ENCODE assay signal across 7 mouse cellular contexts in genomic region chr3:50443942-50444341, GRCm38 (mm10). TPM values are rescaled to one million over a fixed set of nuclear protein-coding genes. Genes with fewer than 3 reads are reported as not detected.
DNase-seq lines count a peak whose midpoint lies in the region; ATAC-seq and TF ChIP-seq lines count a peak whose summit lies in the region.

No protein-coding gene starts in this region.

- no peak for DNase-seq in spleen, adult 2 months (ENCODE audit: low read depth in 1 of 2, low spot score in 2 of 2)
- no peak for DNase-seq in spleen, postnatal 14 days (ENCODE audit: low spot score in 2 of 2)
- peak; percentile 11 for DNase-seq in forebrain, embryonic 14.5 days (ENCODE audit: low spot score)
- no peak for DNase-seq in stomach, postnatal 0 days (ENCODE audit: low spot score)
- no peak for DNase-seq in embryo, embryonic 11 days
- no peak for DNase-seq in spleen, adult 12 weeks (ENCODE audit: low spot score)

- H3K4me3 ChIP-seq in spleen, adult 2 months (ENCODE audit: extremely low read depth, insufficient read depth, insufficient read length): peak overlapping the region; percentile 35
- peak overlapping the region; percentile 19 for H3K4me3 ChIP-seq in forebrain, embryonic 14.5 days (ENCODE audit: low read depth, low read length)
- peak overlapping the region; percentile 43 for H3K4me3 ChIP-seq in liver, embryonic 16.5 days (ENCODE audit: low read depth, low read length)
- H3K4me3 ChIP-seq in stomach, postnatal 0 days (ENCODE audit: low read depth, low read length): peak overlapping the region; percentile 46

- TF ChIP-seq POLR2A in spleen, adult 2 months (IDR thresholded peaks at IDR 0.05; ENCODE audit: low read depth, low read length): no peak

- TF ChIP-seq CTCF in spleen, adult 2 months (IDR thresholded peaks at IDR 0.05; ENCODE audit: extremely low read depth, insufficient read depth, insufficient read length, insufficient replicate concordance): no peak
- TF ChIP-seq CTCF in stomach, postnatal 0 days (IDR thresholded peaks at IDR 0.05; ENCODE audit: low read depth): no peak

- peak; percentile 22; the same call in 1 of the 2 replicates for ATAC-seq in forebrain, embryonic 14.5 days
- no peak for ATAC-seq in liver, embryonic 16.5 days (ENCODE audit: low read depth)
- ATAC-seq in stomach, postnatal 0 days (ENCODE audit: low FRiP score, low TSS enrichment): peak; percentile 55; the same call in 1 of the 2 replicates

- H3K9me3 ChIP-seq in forebrain, embryonic 14.5 days (replicated peaks; ENCODE audit: control insufficient read depth, low read length): no peaks in the 10 kb centered on the region
- no peaks in the 10 kb centered on the region for H3K9me3 ChIP-seq in liver, embryonic 16.5 days (replicated peaks; ENCODE audit: control insufficient read depth, low read length)
- no peaks in the 10 kb centered on the region for H3K9me3 ChIP-seq in stomach, postnatal 0 days (ENCODE audit: control insufficient read depth, low read length)

- WGBS in spleen, adult 2 months: 4% methylated on average over 9 of the region's 9 CpGs
- 5% methylated on average over 9 of the region's 9 CpGs for WGBS in forebrain, embryonic 14.5 days
- WGBS in liver, embryonic 16.5 days (ENCODE audit: insufficient replicate concordance): 20% methylated on average over 9 of the region's 9 CpGs
- WGBS in stomach, postnatal 0 days: 5% methylated on average over 9 of the region's 9 CpGs

- no peak for TF ChIP-seq EP300 in stomach, postnatal 0 days (optimal IDR thresholded peaks at IDR 0.05)

- no peaks in the 10 kb centered on the region; the same call in 1 of the 2 replicates for H3K27me3 ChIP-seq in spleen, adult 2 months (ENCODE audit: control insufficient read depth, insufficient read depth, low read length)
- no peaks in the 10 kb centered on the region for H3K27me3 ChIP-seq in forebrain, embryonic 14.5 days (replicated peaks; ENCODE audit: control insufficient read depth, insufficient read depth, low read length)
- H3K27me3 ChIP-seq in liver, embryonic 16.5 days (ENCODE audit: control insufficient read depth, insufficient read depth, low read depth, low read length): no peaks in the 10 kb centered on the region
- H3K27me3 ChIP-seq in stomach, postnatal 0 days (ENCODE audit: control insufficient read depth, insufficient read depth, low read length): no peaks in the 10 kb centered on the region

- no peak overlapping the region for H3K27ac ChIP-seq in spleen, adult 2 months (ENCODE audit: insufficient read depth, low read length)
- no peak overlapping the region for H3K27ac ChIP-seq in forebrain, embryonic 14.5 days (ENCODE audit: low read depth, low read length)
- no peak overlapping the region for H3K27ac ChIP-seq in liver, embryonic 16.5 days (ENCODE audit: low read length)
- H3K27ac ChIP-seq in stomach, postnatal 0 days (replicated peaks): peak overlapping the region; percentile 56; the same call in 1 of the 2 replicates

- peak overlapping the region; percentile 56 for H3K4me2 ChIP-seq in forebrain, embryonic 14.5 days (ENCODE audit: low read length)
- peak overlapping the region; percentile 54 for H3K4me2 ChIP-seq in liver, embryonic 16.5 days (ENCODE audit: low read depth, low read length)
- peak overlapping the region; percentile 52 for H3K4me2 ChIP-seq in stomach, postnatal 0 days (replicated peaks; ENCODE audit: low read depth)

- peak overlapping the region; percentile 52 for H3K9ac ChIP-seq in forebrain, embryonic 14.5 days (ENCODE audit: low read length)
- H3K9ac ChIP-seq in liver, embryonic 16.5 days (ENCODE audit: low read depth, low read length): no peak overlapping the region
- H3K9ac ChIP-seq in stomach, postnatal 0 days (ENCODE audit: low read length): peak overlapping the region; percentile 51

- no peaks in the 10 kb centered on the region for H3K36me3 ChIP-seq in spleen, adult 2 months (ENCODE audit: control insufficient read depth, insufficient read depth, low read length)
- no peaks in the 10 kb centered on the region for H3K36me3 ChIP-seq in forebrain, embryonic 14.5 days (ENCODE audit: control insufficient read depth, insufficient read depth, low read length)
- H3K36me3 ChIP-seq in liver, embryonic 16.5 days (ENCODE audit: control insufficient read depth, insufficient read depth): no peaks in the 10 kb centered on the region
- H3K36me3 ChIP-seq in stomach, postnatal 0 days (ENCODE audit: control insufficient read depth, insufficient read depth, low read length): no peaks in the 10 kb centered on the region

- no peaks in the 10 kb centered on the region for H3K4me1 ChIP-seq in spleen, adult 2 months (ENCODE audit: control insufficient read depth, insufficient read depth, insufficient read length)
- H3K4me1 ChIP-seq in forebrain, embryonic 14.5 days (ENCODE audit: control insufficient read depth, insufficient read depth, low read length): peaks cover 13% of the 10 kb centered on the region
- H3K4me1 ChIP-seq in liver, embryonic 16.5 days (ENCODE audit: control insufficient read depth, low read depth, low read length): no peaks in the 10 kb centered on the region
- H3K4me1 ChIP-seq in stomach, postnatal 0 days (replicated peaks; ENCODE audit: control insufficient read depth, insufficient read depth): no peaks in the 10 kb centered on the region

RNA-seq across cellular contexts. Expression of gene Slc7a11, which starts 0.5 kb away (rescaled TPM):
- 0.99 and 1.8 TPM in 2 replicates for polyA plus RNA-seq in spleen, adult 2 months (2012; rRNA removed)
- polyA plus RNA-seq in forebrain, embryonic 14.5 days (2014; fragmentation: Nextera tagmentation; extraction: Ambion mirVana): 1.9 and 3.0 TPM in 2 replicates
- polyA plus RNA-seq in liver, embryonic 16.5 days (2015; fragmentation: Nextera tagmentation; extraction: Ambion mirVana): 0.13 and 0.26 TPM in 2 replicates
- polyA plus RNA-seq in stomach, postnatal 0 days (2015; fragmentation: Nextera tagmentation; extraction: Ambion mirVana): 2.3 and 2.4 TPM in 2 replicates
